Mouse (Mus musculus): ENCODE measurements at regions not wholly inside any gene's neighbourhood (a gene's known extent, or its start where the extent isn't known, plus 50 kb on each side); places are given as distances from the start of the nearest gene placed in this dataset.

DNA sequence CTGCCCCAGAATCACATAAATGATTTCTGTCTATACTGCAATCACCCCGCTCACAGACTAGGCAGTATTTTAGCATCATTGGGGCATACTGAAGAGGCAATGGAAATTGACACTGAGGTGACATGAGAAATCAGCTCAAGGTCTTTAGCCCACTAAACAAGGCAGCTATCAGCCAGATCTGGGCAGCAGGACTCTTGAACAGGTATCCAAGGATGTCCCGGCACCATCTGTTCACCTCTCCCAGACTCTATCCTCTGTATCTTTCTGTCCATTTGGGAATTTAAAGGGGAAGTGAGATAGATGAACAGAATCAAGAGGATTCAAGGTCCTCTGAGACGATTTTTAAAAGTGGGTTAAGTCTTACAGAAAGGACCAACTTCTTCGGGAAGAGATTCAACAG, 112.1 kb downstream of the Pttg1 start:
- Histone ChIP-seq H3K4me3 (ENCODE audit: low read depth, low read length) (no peak overlapping the region), H3K36me3 (ENCODE audit: control insufficient read depth, insufficient read depth, low read length) (no peaks in the 10 kb centered on the region), H3K4me2 (ENCODE audit: low read length) (no peak overlapping the region), H3K27me3 (replicated peaks; ENCODE audit: control insufficient read depth, insufficient read depth, low read length) (no peaks in the 10 kb centered on the region), H3K4me1 (replicated peaks; ENCODE audit: control insufficient read depth, insufficient read depth, low read length) (no peaks in the 10 kb centered on the region), H3K9ac (ENCODE audit: low read length) (no peak overlapping the region), H3K27ac (ENCODE audit: low read depth) (no peak overlapping the region), H3K9me3 (ENCODE audit: control insufficient read depth, low read length) (no peaks in the 10 kb centered on the region)
- no peak for ATAC-seq (replicated peaks; ENCODE audit: low FRiP score, low TSS enrichment, low read depth)
- DNase-seq (ENCODE audit: low spot score): no peak
- 83% methylated on average over 4 of the region's 4 CpGs for WGBS

Data from intestine, embryonic 14.5 days (tissue).